Mouse (Mus musculus) limb, embryonic 14.5 days (tissue): ENCODE results near the gene Cbx6. TPM values are rescaled to one million over a fixed set of nuclear protein-coding genes. Genes with fewer than 3 reads are reported as not detected.

Experiments used
- ATAC-seq: fragments of 200-750 bp; cut with Nextera tagmentation; 2 replicates; pipeline ENCODE4 v1.8.0; 2017; ENCODE audit warnings: low read depth, moderate number of reproducible peaks, moderate TSS enrichment; ENCODE audit not compliant: low FRiP score
- DNase-seq: peaks from one replicate; pipeline ENCODE4 v3.0.0-alpha.2; 2015; ENCODE audit warnings: low spot score
- H3K27ac ChIP-seq: fragments of 300-500 bp; sonication (generic); replicated peaks from 2 replicates; pipeline ENCODE4 v1.5.1; 2014; ENCODE audit warnings: low read depth, mild to moderate bottlenecking, low read length, moderate library complexity, mixed read lengths
- H3K27me3 ChIP-seq: fragments of 300-500 bp; sonication (generic); 2 replicates; pipeline ENCODE4 v1.6.1; 2014; ENCODE audit warnings: low read length, mixed read lengths; ENCODE audit not compliant: control insufficient read depth, insufficient read depth
- H3K36me3 ChIP-seq: fragments of 300-500 bp; sonication (generic); 2 replicates; pipeline ENCODE4 v1.6.1; 2014; ENCODE audit warnings: mild to moderate bottlenecking, low read length, moderate library complexity, mixed read lengths; ENCODE audit not compliant: control insufficient read depth, insufficient read depth
- H3K4me1 ChIP-seq: fragments of 300-500 bp; sonication (generic); 2 replicates; pipeline ENCODE4 v1.6.1; 2014; ENCODE audit warnings: antibody characterized with exemption, low read length, mixed read lengths; ENCODE audit not compliant: control insufficient read depth, insufficient read depth
- H3K4me2 ChIP-seq: fragments of 300-500 bp; sonication (generic); replicated peaks from 2 replicates; pipeline ENCODE4 v1.6.1; 2014; ENCODE audit warnings: low read depth, mild to moderate bottlenecking, low read length, moderate library complexity; ENCODE audit not compliant: severe bottlenecking
- H3K4me3 ChIP-seq: fragments of 300-500 bp; sonication (generic); replicated peaks from 2 replicates; pipeline ENCODE4 v1.5.1; 2014; ENCODE audit warnings: low read length
- H3K9ac ChIP-seq: fragments of 300-500 bp; sonication (generic); 2 replicates; pipeline ENCODE4 v1.6.1; 2014; ENCODE audit warnings: mild to moderate bottlenecking, low read depth, low read length, moderate library complexity; ENCODE audit not compliant: severe bottlenecking
- H3K9me3 ChIP-seq: fragments of 300-500 bp; sonication (generic); 2 replicates; pipeline ENCODE4 v1.6.1; 2016; ENCODE audit warnings: low read length; ENCODE audit not compliant: control insufficient read depth
- POLR2A ChIP-seq: fragments of 200-500 bp; IDR thresholded peaks from 2 replicates; pipeline ENCODE4 v1.8.0; 2012; ENCODE audit warnings: inconsistent platforms, mild to moderate bottlenecking, moderate library complexity, borderline replicate concordance; ENCODE audit not compliant: insufficient read depth, insufficient read length; ENCODE audit errors: extremely low read depth
- WGBS: fragments of 180-500 bp; shearing (Covaris S2); extraction: QIAGEN DNeasy Blood & Tissue Kit; methylation state at CpG from one replicate; pipeline ENCODE4 v1.1.7; 2014; 5-methylcytosine and 5-hydroxymethylcytosine counted together
- polyA plus RNA-seq, 2 experiments: library from polyadenylated mRNA; depleted of rRNA in 1 of 2; stranded (reverse) in 1 of 2; unstranded in 1 of 2; fragments of >200 nt; fragmentation: Nextera tagmentation in 1 of 2; extraction: Ambion mirVana in 1 of 2; gene quantifications; 2 replicates each; pipeline versions ENCODE4 v1.2.1 to v1.2.3; 2012 to 2014

Cbx6 gene
- polyA plus RNA-seq, 2 experiments = 49.1 to 83.4 TPM

- no peak for DNase-seq
- H3K9ac ChIP-seq = no peak within 1 kb of the TSS
- no peaks in the 10 kb centered on the region for H3K27me3 ChIP-seq
- H3K36me3 ChIP-seq = no peaks in the 10 kb centered on the region
- no peak within 1 kb of the TSS for H3K27ac ChIP-seq
- no peaks in the 10 kb centered on the region for H3K9me3 ChIP-seq
- no peak within 1 kb of the TSS for H3K4me3 ChIP-seq
- ATAC-seq = no peak
- TF ChIP-seq POLR2A = no peak
- peaks cover 13% of the 10 kb centered on the region for H3K4me1 ChIP-seq
- H3K4me2 ChIP-seq = no peak within 1 kb of the TSS
These were observed 56.7 kb downstream of the Cbx6 start, which contains the start of gene Dnal4 for GRCm38 (mm10) chr15:79777749-79778148. Dnal4 (minus strand) TSS chr15:79777849.

GRCm38 (mm10) chr15:79775662-79776061 lies 58.8 kb downstream of the Cbx6 start:
- H3K27me3 ChIP-seq = no peaks in the 10 kb centered on the region
- ATAC-seq (no peak), DNase-seq (no peak)
- H3K4me2 ChIP-seq = no peak overlapping the region
- H3K4me3 ChIP-seq = no peak overlapping the region
- no peak overlapping the region for H3K27ac ChIP-seq
- H3K4me1 ChIP-seq = peaks cover 19% of the 10 kb centered on the region
- H3K36me3 ChIP-seq = no peaks in the 10 kb centered on the region
- H3K9ac ChIP-seq = no peak overlapping the region
- 63% methylated on average over 7 of the region's 7 CpGs for WGBS
- no peak for TF ChIP-seq POLR2A
- H3K9me3 ChIP-seq = no peaks in the 10 kb centered on the region

GRCm38 (mm10) chr15:79774117-79775027 lies 60.1 kb downstream of the Cbx6 start:
- no peaks in the 10 kb centered on the region for H3K9me3 ChIP-seq
- no peaks in the 10 kb centered on the region for H3K27me3 ChIP-seq
- no peaks in the 10 kb centered on the region for H3K36me3 ChIP-seq
- 0 out of 2 replicates have a peak, but pooled peaks have one; percentile 27 for TF ChIP-seq POLR2A
- peak; percentile 99 for ATAC-seq
- peak overlapping the region; percentile 68 for H3K4me2 ChIP-seq
- peak overlapping the region; percentile 71 for H3K9ac ChIP-seq
- peak; percentile 99 for DNase-seq
- peaks cover 22% of the 10 kb centered on the region for H3K4me1 ChIP-seq
- WGBS = under 1% methylated on average over 41 of the region's 50 CpGs
- H3K27ac ChIP-seq = peak overlapping the region; percentile 59
- H3K4me3 ChIP-seq = peak overlapping the region; percentile 70

Other genes with a start within 250 kb of the Cbx6 start
- 13.1 and 13.6 TPM in 2 replicates for gene Dmc1, start 229.6 kb downstream of the Cbx6 start, polyA plus RNA-seq (2012; rRNA removed)
- 2.6 TPM in 2 replicates for gene Dmc1, start 229.6 kb downstream of the Cbx6 start, polyA plus RNA-seq (2014; fragmentation: Nextera tagmentation; extraction: Ambion mirVana)
- gene Fam227a, start 175.7 kb downstream of the Cbx6 start, polyA plus RNA-seq (2012; rRNA removed) = 7.5 and 7.9 TPM in 2 replicates
- gene Fam227a, start 175.7 kb downstream of the Cbx6 start, polyA plus RNA-seq (2014; fragmentation: Nextera tagmentation; extraction: Ambion mirVana) = 1.3 and 2.0 TPM in 2 replicates
- 17.9 and 21.6 TPM in 2 replicates for gene Cby1, start 175.5 kb downstream of the Cbx6 start, polyA plus RNA-seq (2012; rRNA removed)
- gene Cby1, start 175.5 kb downstream of the Cbx6 start, polyA plus RNA-seq (2014; fragmentation: Nextera tagmentation; extraction: Ambion mirVana) = 44.9 and 49.6 TPM in 2 replicates
- gene Tomm22, start 163.8 kb downstream of the Cbx6 start, polyA plus RNA-seq (2012; rRNA removed) = 112 and 117 TPM in 2 replicates
- 207 and 217 TPM in 2 replicates for gene Tomm22, start 163.8 kb downstream of the Cbx6 start, polyA plus RNA-seq (2014; fragmentation: Nextera tagmentation; extraction: Ambion mirVana)
- gene Josd1, start 146.8 kb downstream of the Cbx6 start, polyA plus RNA-seq (2012; rRNA removed) = 38.7 and 44.6 TPM in 2 replicates
- gene Josd1, start 146.8 kb downstream of the Cbx6 start, polyA plus RNA-seq (2014; fragmentation: Nextera tagmentation; extraction: Ambion mirVana) = 21.1 and 23.3 TPM in 2 replicates
- gene Gtpbp1, start 143.8 kb downstream of the Cbx6 start, polyA plus RNA-seq (2012; rRNA removed) = 39.6 and 43.9 TPM in 2 replicates
- gene Gtpbp1, start 143.8 kb downstream of the Cbx6 start, polyA plus RNA-seq (2014; fragmentation: Nextera tagmentation; extraction: Ambion mirVana) = 32.6 and 36.8 TPM in 2 replicates
- 37.9 and 46.8 TPM in 2 replicates for gene Sun2, start 92.2 kb downstream of the Cbx6 start, polyA plus RNA-seq (2012; rRNA removed)
- 6.9 and 8.0 TPM in 2 replicates for gene Sun2, start 92.2 kb downstream of the Cbx6 start, polyA plus RNA-seq (2014; fragmentation: Nextera tagmentation; extraction: Ambion mirVana)
- 70.2 and 88.9 TPM in 2 replicates for gene Dnal4, start 56.8 kb downstream of the Cbx6 start, polyA plus RNA-seq (2012; rRNA removed)
- 60.9 and 68.2 TPM in 2 replicates for gene Dnal4, start 56.8 kb downstream of the Cbx6 start, polyA plus RNA-seq (2014; fragmentation: Nextera tagmentation; extraction: Ambion mirVana)
- 9.3 and 11.3 TPM in 2 replicates for gene Nptxr, start 29.9 kb downstream of the Cbx6 start, polyA plus RNA-seq (2012; rRNA removed)
- 2.6 and 4.7 TPM in 2 replicates for gene Nptxr, start 29.9 kb downstream of the Cbx6 start, polyA plus RNA-seq (2014; fragmentation: Nextera tagmentation; extraction: Ambion mirVana)
- 1.7 TPM in 1 of 2 replicates, not detected in the other for gene Npcd, start 451 bp downstream of the Cbx6 start, polyA plus RNA-seq (2012; rRNA removed)
- gene Npcd, start 451 bp downstream of the Cbx6 start, polyA plus RNA-seq (2014; fragmentation: Nextera tagmentation; extraction: Ambion mirVana) = 0.50 and 0.99 TPM in 2 replicates
- 16.0 and 18.0 TPM in 2 replicates for gene Apobec3, start 57.0 kb upstream of the Cbx6 start, polyA plus RNA-seq (2012; rRNA removed)
- gene Apobec3, start 57.0 kb upstream of the Cbx6 start, polyA plus RNA-seq (2014; fragmentation: Nextera tagmentation; extraction: Ambion mirVana) = 12.0 and 13.2 TPM in 2 replicates
- gene Cbx7, start 136.4 kb upstream of the Cbx6 start, polyA plus RNA-seq (2012; rRNA removed) = 8.5 and 9.3 TPM in 2 replicates
- 2.1 and 2.9 TPM in 2 replicates for gene Cbx7, start 136.4 kb upstream of the Cbx6 start, polyA plus RNA-seq (2014; fragmentation: Nextera tagmentation; extraction: Ambion mirVana)
- gene Pdgfb, start 180.3 kb upstream of the Cbx6 start, polyA plus RNA-seq (2012; rRNA removed) = 15.4 and 19.9 TPM in 2 replicates
- 4.2 and 5.0 TPM in 2 replicates for gene Pdgfb, start 180.3 kb upstream of the Cbx6 start, polyA plus RNA-seq (2014; fragmentation: Nextera tagmentation; extraction: Ambion mirVana)